Mouse (Mus musculus): ENCODE results near the gene Nme4. TPM values are rescaled to one million over a fixed set of nuclear protein-coding genes. Genes with fewer than 3 reads are reported as not detected.
"Not testable (repeated sequence)": the region's sequence is repeated elsewhere in the genome, so short reads cannot be mapped to it uniquely, and the experiment has no call there.

Nme4 gene
- under 1 TPM; 0.32 to 0.95 TPM for polyA plus RNA-seq (2017; shearing (Covaris generic))

DNA sequence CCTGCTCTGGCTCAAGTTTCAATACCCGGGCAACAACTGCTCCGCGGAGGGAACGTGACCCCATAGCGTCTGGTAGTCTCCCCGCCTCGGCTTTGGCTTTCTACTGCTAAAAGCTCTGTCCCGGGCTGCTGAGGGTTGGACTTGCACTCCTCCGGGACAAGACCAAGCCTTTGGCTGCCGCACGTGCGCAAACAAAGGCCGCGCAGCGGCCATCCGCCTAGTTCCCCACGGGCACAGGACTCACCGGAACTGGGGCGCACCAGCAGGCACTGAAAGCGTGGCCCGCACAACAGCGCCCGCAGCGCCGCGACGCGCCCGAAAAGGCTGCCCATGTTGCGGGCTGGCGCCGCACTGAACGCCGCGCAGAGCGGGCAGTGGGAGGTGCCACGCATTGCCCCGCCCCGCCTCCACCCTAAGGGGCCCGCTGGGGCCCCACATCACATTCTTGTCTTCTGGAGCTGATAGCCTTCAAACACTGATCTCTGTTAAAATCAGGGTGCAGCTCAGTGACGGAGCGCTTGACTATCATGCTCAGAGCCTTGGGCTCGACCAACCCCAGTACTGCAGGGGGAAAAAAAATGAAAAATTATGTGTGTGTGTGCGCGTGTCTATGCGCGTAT, at the start of gene Nme4:
TSS of gene Nme4 (minus strand) at position 482 of the 620 bp plus-strand sequence.
- no peak for ATAC-seq

DNA sequence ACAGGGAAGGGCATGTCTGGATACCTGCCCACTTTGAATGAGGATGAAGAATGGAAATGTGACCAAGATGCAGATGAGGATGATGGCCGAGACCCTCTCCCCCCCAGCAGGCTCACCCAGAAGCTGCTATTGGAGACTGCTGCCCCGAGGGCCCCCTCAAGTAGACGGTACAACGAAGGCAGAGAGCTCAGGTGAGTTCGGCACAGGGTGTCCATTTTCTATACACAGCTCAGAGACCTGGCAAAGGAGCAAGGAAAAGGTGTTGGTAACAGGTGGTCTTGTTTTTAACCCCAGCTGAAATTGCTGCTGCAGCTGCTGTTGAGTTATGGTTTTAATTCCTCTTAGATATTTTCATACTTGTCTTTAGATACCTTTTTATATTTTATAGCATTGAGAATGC, 48.0 kb upstream of the Nme4 start:
- ATAC-seq: no peak

DNA sequence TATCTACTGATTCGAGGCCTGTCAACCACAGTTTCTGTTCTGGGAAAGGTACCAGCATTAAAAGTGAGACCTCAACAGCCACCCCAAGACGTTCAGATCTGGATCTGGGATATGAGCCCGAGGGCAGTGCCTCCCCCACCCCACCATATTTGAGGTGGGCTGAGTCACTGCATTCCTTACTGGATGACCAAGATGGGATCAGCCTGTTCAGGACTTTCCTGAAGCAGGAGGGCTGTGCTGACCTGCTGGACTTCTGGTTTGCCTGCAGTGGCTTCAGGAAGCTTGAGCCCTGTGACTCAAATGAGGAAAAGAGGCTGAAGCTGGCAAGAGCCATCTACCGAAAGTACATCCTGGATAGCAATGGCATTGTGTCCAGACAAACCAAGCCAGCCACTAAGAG, 47.4 kb upstream of the Nme4 start:
- ATAC-seq: no peak

DNA sequence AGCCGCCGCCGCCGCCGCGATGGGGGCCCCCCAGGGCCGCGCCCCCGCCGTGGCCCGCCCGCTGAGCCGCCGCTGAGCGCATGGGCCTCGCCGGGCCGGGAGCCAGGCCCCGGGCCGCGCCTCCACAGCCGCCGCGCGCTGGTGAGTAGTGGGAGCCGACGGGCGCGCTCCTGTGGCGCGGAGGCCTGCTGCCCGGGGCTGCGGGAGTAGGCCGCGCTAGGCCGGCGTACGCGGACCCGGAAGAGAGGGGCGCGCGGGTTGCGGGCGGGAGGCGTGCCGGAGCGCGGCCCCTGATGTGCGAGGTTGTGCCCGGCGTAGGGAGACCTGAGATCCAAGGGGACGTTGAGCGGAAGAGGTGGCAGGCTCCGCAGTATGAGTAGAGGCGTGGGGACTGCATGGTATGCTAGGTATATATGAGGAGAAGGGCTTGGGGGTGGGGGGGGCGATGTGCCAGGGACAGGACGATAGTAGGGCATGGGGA, 43.5 kb upstream of the Nme4 start:
- ATAC-seq: peak; percentile 15

- ATAC-seq: peak; percentile 97
Observed at GRCm38 (mm10) chr17:26138239-26138836, 42.9 kb upstream of the Nme4 start, which contains the start of gene Axin1. Axin1 (plus strand) TSS chr17:26138688.

DNA sequence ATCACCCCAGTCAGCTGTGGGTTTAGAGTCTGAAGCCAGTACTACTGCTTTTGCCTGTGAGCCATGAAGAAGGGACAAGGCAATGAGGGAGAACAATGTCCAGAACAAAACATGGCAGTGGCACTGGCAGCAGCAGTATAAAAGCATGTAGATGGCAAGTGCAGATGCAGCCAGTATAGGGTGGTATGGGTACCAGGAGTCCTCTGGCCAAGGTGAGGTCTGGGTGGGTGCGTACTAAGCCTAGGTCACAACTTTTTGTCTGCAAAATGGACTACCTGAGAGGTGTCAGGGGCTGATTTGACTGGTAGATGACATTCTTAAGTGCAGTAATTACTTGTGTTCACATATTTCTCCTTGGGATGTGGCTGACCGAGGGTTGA, 42.3 kb upstream of the Nme4 start:
- no peak for ATAC-seq

- ATAC-seq: no peak
Observed at GRCm38 (mm10) chr17:26137106-26137750, 41.8 kb upstream of the Nme4 start.

GRCm38 (mm10) chr17:26131856-26132853, 36.8 kb upstream of the Nme4 start:
- no peak for ATAC-seq

- ATAC-seq: no peak
Observed at GRCm38 (mm10) chr17:26131062-26131732, 35.8 kb upstream of the Nme4 start.

DNA sequence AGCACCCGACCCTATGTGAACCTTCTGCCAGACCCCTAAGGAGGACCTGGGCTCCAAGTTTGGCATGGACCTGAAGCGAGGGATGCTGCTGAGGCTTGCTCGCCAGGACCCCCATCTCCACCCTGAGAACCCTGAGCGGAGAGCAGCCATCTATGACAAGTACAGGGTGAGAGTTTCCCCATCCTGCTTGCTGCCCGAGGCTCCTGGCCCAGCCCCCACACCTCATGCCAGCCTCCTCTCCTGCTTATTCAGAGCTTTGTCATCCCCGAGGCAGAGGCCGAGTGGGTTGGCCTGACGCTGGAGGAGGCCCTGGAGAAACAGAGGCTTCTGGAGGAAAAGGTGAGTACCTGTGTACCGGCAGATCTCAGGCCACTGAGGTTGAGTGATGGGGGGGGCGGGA, 29.8 kb upstream of the Nme4 start:
- no peak for ATAC-seq

DNA sequence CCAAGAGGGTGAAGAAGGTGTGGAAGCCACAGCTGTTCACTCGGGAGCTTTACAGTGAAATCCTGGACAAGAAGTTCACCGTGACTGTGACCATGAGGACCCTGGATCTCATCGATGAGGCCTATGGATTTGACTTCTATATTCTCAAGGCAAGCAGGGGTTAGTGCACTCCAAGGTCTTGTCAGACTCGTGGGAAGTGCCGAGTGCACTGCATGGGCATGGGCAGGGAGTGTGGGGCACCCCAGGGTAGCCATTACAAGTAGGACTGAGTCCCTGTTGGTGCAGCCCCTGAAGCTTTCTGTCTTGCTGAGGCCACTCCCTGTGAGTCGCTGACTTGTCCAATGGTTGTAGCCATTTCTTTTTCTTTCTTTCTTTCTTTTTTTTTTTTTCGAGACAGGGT, 29.2 kb upstream of the Nme4 start:
- no peak for ATAC-seq

GRCm38 (mm10) chr17:26123267-26123684, 27.9 kb upstream of the Nme4 start, which contains the start of gene Mrpl28:
Mrpl28 (plus strand) TSS chr17:26123500.
- ATAC-seq: peak; percentile 91

DNA sequence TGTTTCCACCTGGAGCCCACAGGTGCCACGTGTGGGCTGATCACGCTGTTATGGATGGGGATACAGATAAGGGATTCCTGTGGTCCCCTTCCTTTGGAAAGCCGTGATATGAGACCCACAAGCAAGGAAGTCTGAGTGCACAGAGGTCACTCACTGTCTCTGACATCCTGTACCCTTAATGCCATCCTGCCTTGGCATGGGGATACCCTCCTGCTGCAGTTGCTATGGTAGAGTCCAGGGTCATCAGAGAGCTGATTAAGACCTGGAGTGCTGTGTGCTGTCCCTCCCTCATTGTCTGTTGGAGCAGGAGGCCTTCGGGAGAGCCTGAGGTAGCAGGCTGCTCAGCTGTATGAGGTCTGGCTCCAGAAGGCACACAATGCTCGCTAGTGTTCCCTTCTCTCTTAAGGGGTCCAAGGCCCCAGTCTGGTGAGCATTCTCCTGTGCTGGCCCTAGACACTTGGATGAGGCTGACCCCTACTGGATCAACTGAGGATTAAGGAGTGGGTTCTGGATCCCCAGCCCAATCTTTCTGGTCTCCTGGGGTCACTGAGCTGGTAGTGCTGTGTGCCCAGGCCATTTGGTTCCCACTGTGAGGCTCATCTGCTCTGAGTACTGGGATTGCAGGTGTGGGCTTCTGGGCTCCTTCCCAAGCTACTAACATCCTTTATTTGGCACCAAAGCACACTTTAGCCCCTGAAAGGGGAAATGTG, 27.2 kb upstream of the Nme4 start:
- ATAC-seq: no peak

GRCm38 (mm10) chr17:26119766-26120710, 24.6 kb upstream of the Nme4 start:
- peak; percentile 68 for ATAC-seq

- no peak for ATAC-seq
Observed at GRCm38 (mm10) chr17:26116503-26117258, 21.3 kb upstream of the Nme4 start.

DNA sequence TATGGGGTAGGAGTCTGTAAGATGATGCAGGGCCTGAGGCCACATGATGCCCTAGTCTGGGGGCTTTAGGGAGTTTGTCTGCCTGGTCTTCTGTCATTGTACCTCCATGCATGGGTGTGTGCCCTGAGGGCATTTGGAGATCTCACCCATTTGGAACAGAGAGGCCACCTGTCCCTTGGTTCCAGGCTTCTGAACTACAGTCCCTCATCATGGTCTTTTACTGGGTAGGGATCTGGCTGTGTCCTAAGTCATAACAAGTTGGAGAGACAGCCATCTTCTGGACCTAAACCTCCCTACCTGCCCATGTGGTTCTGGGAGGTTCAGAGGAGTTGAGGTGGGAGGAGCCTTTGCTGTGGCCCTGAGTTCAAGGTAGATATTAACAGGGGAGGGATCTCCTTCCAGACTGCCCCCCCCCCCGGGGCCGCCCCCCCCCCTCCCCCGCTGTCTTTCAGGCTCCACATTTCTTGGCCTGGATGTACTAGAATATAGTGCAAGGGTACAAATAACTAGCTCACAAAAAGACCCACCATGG, 20.6 kb upstream of the Nme4 start:
- ATAC-seq: no peak

GRCm38 (mm10) chr17:26115205-26115898, 19.9 kb upstream of the Nme4 start:
- ATAC-seq: no peak

DNA sequence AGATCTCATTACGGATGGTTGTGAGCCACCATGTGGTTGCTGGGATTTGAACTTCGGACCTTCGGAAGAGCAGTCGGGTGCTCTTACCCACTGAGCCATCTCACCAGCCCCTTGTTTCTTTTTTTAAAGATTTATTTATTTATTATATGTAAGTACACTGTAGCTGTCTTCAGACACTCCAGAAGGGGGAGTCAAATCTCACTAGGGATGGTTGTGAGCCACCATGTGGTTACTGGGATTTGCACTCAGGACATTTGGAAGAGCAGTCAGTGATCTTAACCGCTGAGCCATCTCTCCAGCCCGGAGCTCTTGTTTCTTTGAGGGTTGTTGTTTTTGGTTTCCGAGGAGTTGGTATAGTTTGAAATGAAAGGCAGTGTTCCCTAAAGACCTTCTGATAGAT, 19.1 kb upstream of the Nme4 start:
- not testable (repeated sequence) for ATAC-seq

Measured in CD4-positive, CD25-positive, alpha-beta regulatory T cell, adult 4 months (primary cell).